Mouse (Mus musculus): ENCODE data around the gene Dapk2. TPM values are rescaled to one million over a fixed set of nuclear protein-coding genes. Genes with fewer than 3 reads are reported as not detected.
A peak's percentile ranks its signal among the peaks of the same experiment; 100 is the strongest.

The Dapk2 gene
- total RNA-seq, 2 experiments from 2014 or later = 25.7 to 27.9 TPM

- no peak for DNase-seq
Measured at GRCm38 (mm10) chr9:66186426-66186825, 28.4 kb downstream of the Dapk2 start.

GRCm38 (mm10) chr9:66189026-66189425 lies 31.0 kb downstream of the Dapk2 start:
- no peak for DNase-seq

DNA sequence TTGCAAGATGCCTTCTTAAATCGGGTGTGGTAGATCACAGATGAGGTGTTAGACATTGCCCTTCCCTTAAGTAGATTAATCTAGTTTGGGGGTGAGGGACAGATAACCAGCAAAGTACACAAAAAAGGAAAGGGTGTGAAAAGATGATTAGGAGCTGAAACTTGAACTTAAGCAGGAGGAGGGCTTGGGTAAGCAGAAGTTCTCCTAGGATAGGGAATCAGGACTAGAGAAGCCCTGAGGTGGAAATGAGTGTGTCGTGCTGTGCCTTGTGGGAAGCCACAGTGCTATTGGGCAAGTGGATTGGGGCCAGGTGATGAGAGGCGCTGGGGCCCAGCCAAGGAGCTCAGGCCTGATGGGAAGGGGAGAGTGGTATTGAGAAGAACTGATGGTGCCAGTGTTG lies 36.0 kb downstream of the Dapk2 start:
- DNase-seq = no peak

- peak; percentile 53 for DNase-seq
Measured at GRCm38 (mm10) chr9:66196561-66196960, 38.5 kb downstream of the Dapk2 start.

- DNase-seq = no peak
Measured at GRCm38 (mm10) chr9:66198533-66198932, 40.5 kb downstream of the Dapk2 start.

GRCm38 (mm10) chr9:66199657-66200410 lies 41.8 kb downstream of the Dapk2 start:
- DNase-seq = no peak

GRCm38 (mm10) chr9:66200411-66200789 lies 42.4 kb downstream of the Dapk2 start:
- DNase-seq = no peak

GRCm38 (mm10) chr9:66201665-66202064 lies 43.6 kb downstream of the Dapk2 start:
- DNase-seq = no peak

- DNase-seq = no peak
Measured at GRCm38 (mm10) chr9:66202463-66202862, 44.4 kb downstream of the Dapk2 start.

DNA sequence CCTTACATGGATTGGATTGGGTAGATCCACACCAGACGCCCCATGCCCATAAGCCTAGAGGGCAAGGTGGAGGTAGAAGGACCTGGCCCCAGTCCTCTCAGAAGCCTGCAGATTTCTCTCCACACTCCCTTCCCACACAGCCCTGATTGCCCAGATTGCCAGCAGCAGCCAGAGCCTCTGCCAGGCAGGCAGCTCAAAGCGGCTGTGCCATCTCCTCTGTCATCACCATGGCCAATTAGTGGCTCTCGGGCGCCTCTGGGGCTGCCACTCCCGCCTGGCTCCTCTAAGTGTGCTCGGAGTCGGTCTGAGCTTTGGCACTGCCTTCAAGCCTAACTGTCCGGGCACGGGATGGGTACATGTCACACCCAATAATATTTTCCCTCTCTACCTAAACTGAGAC lies 47.7 kb downstream of the Dapk2 start:
- DNase-seq = peak; percentile 87

- DNase-seq = peak; percentile 31
Measured at GRCm38 (mm10) chr9:66206825-66207224, 48.8 kb downstream of the Dapk2 start.

- no peak for DNase-seq
Measured at GRCm38 (mm10) chr9:66211420-66211819, 53.4 kb downstream of the Dapk2 start.

DNA sequence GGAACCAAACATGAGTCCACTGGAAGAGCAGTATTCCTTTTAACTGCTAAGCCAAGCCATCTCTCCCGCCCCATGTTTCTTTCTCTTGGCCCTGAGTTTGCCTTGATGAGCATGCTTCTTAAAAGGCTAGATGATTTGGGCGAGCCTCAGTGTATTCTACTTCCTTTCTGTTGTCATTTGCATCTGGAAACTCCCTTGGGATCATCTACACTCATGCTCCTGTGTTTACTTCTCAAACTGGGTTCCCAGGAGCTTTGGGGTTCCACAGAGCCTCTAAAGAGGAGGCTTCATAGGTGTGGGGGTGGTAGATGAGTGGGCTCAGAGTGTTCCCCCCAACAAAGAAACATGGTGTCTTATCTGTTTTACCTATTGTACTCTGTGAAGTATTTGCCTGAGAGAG lies 54.1 kb downstream of the Dapk2 start:
- DNase-seq = no peak

DNA sequence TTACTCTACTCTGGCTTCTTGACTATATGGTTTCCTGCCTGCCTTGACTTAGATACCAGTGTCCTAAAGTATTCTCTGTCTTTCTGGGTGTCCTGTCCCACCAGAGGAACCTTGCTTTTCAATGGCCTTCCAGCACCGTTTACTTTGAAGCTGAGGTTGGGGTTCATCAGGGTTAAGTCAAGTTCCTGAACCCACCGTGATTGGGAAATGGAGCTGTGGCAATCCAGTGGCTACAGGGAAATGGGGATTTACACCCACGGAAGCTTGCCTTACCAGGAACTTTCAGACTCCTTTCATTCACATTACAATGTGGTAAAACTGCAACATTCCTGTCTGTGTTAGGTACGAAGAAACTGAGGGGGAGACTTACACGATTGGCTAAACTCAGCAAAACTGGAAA lies 54.8 kb downstream of the Dapk2 start:
- DNase-seq = no peak

DNA sequence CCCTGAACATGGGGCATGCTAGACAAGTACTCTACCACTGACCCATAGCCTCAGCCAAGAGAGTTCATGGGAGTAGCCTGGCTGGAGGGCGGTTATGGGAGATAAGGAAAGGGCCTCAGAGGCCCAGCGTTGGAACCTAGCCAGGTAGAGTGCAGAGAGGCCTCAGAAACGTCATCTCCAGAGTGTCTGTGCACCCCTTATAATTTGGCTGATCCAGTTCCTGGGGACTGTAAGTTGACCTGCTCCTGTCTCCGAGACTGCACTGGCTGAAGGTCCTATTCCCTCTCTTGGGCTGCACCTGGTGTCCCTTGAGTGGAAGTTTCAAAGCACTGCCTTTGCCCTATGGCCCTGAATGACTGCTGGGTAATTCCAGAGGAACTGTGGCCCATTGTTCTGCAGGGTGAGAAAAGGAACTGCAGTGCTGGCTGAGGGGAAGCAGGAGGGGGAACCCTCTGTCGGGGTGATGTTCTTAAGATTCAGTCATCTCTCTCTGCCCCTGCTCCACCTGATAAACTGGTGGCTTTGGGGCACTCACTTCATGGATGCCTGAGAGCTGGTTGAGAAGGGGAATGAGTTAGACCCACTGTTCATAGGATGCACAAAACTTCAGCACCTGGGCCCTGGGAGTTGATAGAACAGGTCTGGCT lies 55.5 kb downstream of the Dapk2 start:
- DNase-seq = no peak

GRCm38 (mm10) chr9:66215551-66215950 lies 57.5 kb downstream of the Dapk2 start:
- no peak for DNase-seq

DNA sequence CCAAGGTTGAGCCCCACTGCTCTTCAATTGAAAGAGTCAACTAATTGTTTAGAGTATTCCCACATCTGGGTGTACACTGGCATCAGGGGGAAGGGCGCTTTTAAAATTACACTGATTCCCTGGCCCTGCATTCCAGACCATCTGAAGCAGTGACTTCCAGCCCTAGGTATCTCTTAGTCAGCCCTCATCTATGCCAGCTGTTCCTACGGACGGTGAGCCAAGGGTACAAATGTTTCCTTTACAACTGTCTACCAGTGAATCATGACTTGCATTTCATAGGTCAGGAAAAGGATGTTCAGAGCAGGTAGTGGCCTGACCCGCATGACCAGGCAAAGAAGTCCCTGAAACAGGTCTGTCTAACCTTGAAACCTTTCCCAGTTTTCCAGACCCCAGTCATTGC lies 59.9 kb downstream of the Dapk2 start:
- peak; percentile 53 for DNase-seq

- peak; percentile 60 for DNase-seq
Measured at GRCm38 (mm10) chr9:66218917-66219725, 61.1 kb downstream of the Dapk2 start.

- DNase-seq = no peak
Measured at GRCm38 (mm10) chr9:66223872-66224271, 65.8 kb downstream of the Dapk2 start.

GRCm38 (mm10) chr9:66225737-66226485 lies 67.9 kb downstream of the Dapk2 start:
- no peak for DNase-seq

DNA sequence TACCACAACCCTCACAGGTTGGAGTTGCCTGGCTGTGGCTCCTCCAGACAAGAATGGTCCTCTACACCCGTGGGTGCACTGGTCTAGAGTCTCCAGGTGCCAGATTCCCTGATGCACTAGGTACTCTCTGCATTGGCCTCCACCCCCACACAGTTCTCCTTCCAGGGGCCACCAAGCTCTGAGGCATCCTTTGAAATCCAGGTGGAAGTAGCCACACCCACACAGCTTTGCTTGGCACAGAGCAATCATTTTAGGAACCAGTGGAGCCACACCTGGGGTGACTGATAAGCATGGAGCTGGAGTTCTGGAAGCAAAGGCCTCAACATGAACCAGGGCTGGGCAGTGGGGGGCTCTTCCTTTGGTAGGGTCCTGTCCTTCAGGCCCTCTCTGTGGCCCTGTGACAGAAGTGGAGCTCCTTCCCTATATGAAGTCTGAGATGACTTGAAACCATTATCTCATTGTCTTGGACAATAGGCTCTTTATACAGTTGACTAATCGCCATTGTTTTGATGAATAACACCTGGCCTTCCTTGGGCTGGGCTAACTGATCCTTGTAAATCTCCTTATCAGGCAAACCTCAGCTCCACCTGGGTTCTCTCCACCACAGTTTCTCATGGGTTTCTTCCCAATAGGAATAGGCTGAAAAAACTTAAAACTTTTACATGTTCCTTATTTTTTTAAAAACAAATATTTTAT lies 70.6 kb downstream of the Dapk2 start:
- DNase-seq = no peak

All from gastrocnemius, postnatal 25 days (tissue).